In genomic region chr17:85932360-85933132, GRCm38 (mm10) we compare ENCODE assay signal across 19 mouse cellular contexts.
DNase-seq lines count a peak whose midpoint lies in the region; ATAC-seq lines count a peak whose summit lies in the region.
"Had no signal": no experiment of that assay in that cellular context is flagged by ENCODE, and none has a peak within 500 bp of the region (broad histone marks: within the 10 kb centered on the region; RNA-seq: fewer than 3 reads in every experiment).

No protein-coding gene starts in this region.

- DNase-seq in midbrain, embryonic 11.5 days (ENCODE audit: low spot score, missing footprints): peak; percentile 73
- DNase-seq in ZHBTc4 (ENCODE audit: low read depth, low spot score): peak; percentile 56
- DNase-seq in embryonic facial prominence, embryonic 14.5 days (ENCODE audit: low spot score): peak; percentile 69
- DNase-seq in testis, postnatal 14 days (ENCODE audit: low spot score): peak; percentile 45
- DNase-seq in lung, postnatal 4 days: no peak
- DNase-seq: adrenal gland, adult 8-10 months; cerebellum, adult 8-10 months; forebrain, postnatal 0 days; gastrocnemius, postnatal 25 days; heart, postnatal 36 days; retina, postnatal 1 day had no signal

- no peak overlapping the region for H3K27ac ChIP-seq in midbrain, embryonic 11.5 days (ENCODE audit: low read depth, low read length)
- H3K27ac ChIP-seq in midbrain, embryonic 16.5 days (ENCODE audit: low read length): no peak overlapping the region
- H3K27ac ChIP-seq in embryonic facial prominence, embryonic 14.5 days (replicated peaks; ENCODE audit: low read depth, low read length): no peak overlapping the region; the same call in 1 of the 2 replicates
- no peak overlapping the region for H3K27ac ChIP-seq in liver, embryonic 12.5 days
- H3K27ac ChIP-seq: heart, embryonic 10.5 days; liver, embryonic 15.5 days; macrophage; neural tube, embryonic 13.5 days had no signal

- no peak overlapping the region for H3K4me3 ChIP-seq in midbrain, embryonic 11.5 days (ENCODE audit: low read depth, low read length)
- H3K4me3 ChIP-seq in midbrain, embryonic 16.5 days (ENCODE audit: low read depth, low read length): no peak overlapping the region
- H3K4me3 ChIP-seq in embryonic facial prominence, embryonic 14.5 days (ENCODE audit: low read depth, low read length): no peak overlapping the region
- H3K4me3 ChIP-seq in liver, embryonic 12.5 days: no peak overlapping the region
- H3K4me3 ChIP-seq: heart, embryonic 10.5 days; liver, embryonic 15.5 days; neural tube, embryonic 13.5 days had no signal

- H3K9me3 ChIP-seq in midbrain, embryonic 11.5 days (ENCODE audit: control insufficient read depth, low read length): no peaks in the 10 kb centered on the region
- no peaks in the 10 kb centered on the region for H3K9me3 ChIP-seq in midbrain, embryonic 16.5 days (replicated peaks; ENCODE audit: control insufficient read depth, low read length, poor library complexity, severe bottlenecking)
- no peaks in the 10 kb centered on the region for H3K9me3 ChIP-seq in embryonic facial prominence, embryonic 14.5 days (ENCODE audit: control insufficient read depth, low read length)
- 0 out of 2 replicates have a peak, but pooled peaks cover 4% of the 10 kb centered on the region for H3K9me3 ChIP-seq in liver, embryonic 12.5 days (replicated peaks)
- H3K9me3 ChIP-seq: heart, embryonic 10.5 days; liver, embryonic 15.5 days; neural tube, embryonic 13.5 days had no signal

- no peaks in the 10 kb centered on the region for H3K36me3 ChIP-seq in midbrain, embryonic 11.5 days (ENCODE audit: control insufficient read depth, insufficient read depth, low read length)
- H3K36me3 ChIP-seq in midbrain, embryonic 16.5 days (ENCODE audit: control insufficient read depth, insufficient read depth, low read length): no peaks in the 10 kb centered on the region
- no peaks in the 10 kb centered on the region for H3K36me3 ChIP-seq in embryonic facial prominence, embryonic 14.5 days (ENCODE audit: control insufficient read depth, insufficient read depth, low read length)
- no peaks in the 10 kb centered on the region for H3K36me3 ChIP-seq in liver, embryonic 12.5 days
- H3K36me3 ChIP-seq: heart, embryonic 10.5 days; liver, embryonic 15.5 days; neural tube, embryonic 13.5 days had no signal

- H3K27me3 ChIP-seq in midbrain, embryonic 11.5 days (ENCODE audit: control insufficient read depth, insufficient read depth, low read length): no peaks in the 10 kb centered on the region
- H3K27me3 ChIP-seq in midbrain, embryonic 16.5 days (ENCODE audit: control insufficient read depth, insufficient read depth, low read depth, low read length): no peaks in the 10 kb centered on the region
- H3K27me3 ChIP-seq in embryonic facial prominence, embryonic 14.5 days (replicated peaks; ENCODE audit: control insufficient read depth, insufficient read depth, low read length): no peaks in the 10 kb centered on the region
- no peaks in the 10 kb centered on the region for H3K27me3 ChIP-seq in liver, embryonic 12.5 days (replicated peaks)

- 83% methylated on average over 30 of the region's 30 CpGs for WGBS in midbrain, embryonic 11.5 days
- WGBS in midbrain, embryonic 16.5 days: 83% methylated on average over 30 of the region's 30 CpGs
- WGBS in embryonic facial prominence, embryonic 14.5 days: 33% methylated on average over 30 of the region's 30 CpGs
- 74% methylated on average over 30 of the region's 30 CpGs for WGBS in liver, embryonic 12.5 days (ENCODE audit: insufficient replicate concordance)

- ATAC-seq in midbrain, embryonic 11.5 days (ENCODE audit: low FRiP score): no peak
- no peak for ATAC-seq in midbrain, embryonic 16.5 days
- ATAC-seq in embryonic facial prominence, embryonic 14.5 days (ENCODE audit: low read depth): peak; percentile 81; the same call in 1 of the 2 replicates
- no peak for ATAC-seq in liver, embryonic 12.5 days
- ATAC-seq: CD4-positive, CD25-positive, alpha-beta regulatory T cell, adult 4 months; forebrain, postnatal 0 days; Patski had no signal

- H3K9ac ChIP-seq in midbrain, embryonic 11.5 days (ENCODE audit: low read length): no peak overlapping the region
- no peak overlapping the region for H3K9ac ChIP-seq in midbrain, embryonic 16.5 days (ENCODE audit: low read depth, low read length)
- no peak overlapping the region; the same call in 1 of the 2 replicates for H3K9ac ChIP-seq in embryonic facial prominence, embryonic 14.5 days (ENCODE audit: low read depth, low read length)
- no peak overlapping the region for H3K9ac ChIP-seq in liver, embryonic 12.5 days
- H3K9ac ChIP-seq: forebrain, postnatal 0 days; liver, embryonic 15.5 days; neural tube, embryonic 13.5 days had no signal

- H3K4me1 ChIP-seq in midbrain, embryonic 11.5 days (ENCODE audit: control insufficient read depth, insufficient read depth, low read length): no peaks in the 10 kb centered on the region
- H3K4me1 ChIP-seq in midbrain, embryonic 16.5 days (ENCODE audit: control insufficient read depth, insufficient read depth, low read length): no peaks in the 10 kb centered on the region
- peaks cover 19% of the 10 kb centered on the region; the same call in 1 of the 2 replicates for H3K4me1 ChIP-seq in embryonic facial prominence, embryonic 14.5 days (ENCODE audit: control insufficient read depth, insufficient read depth, low read length)
- H3K4me1 ChIP-seq in liver, embryonic 12.5 days: 0 out of 2 replicates have a peak, but pooled peaks cover 8% of the 10 kb centered on the region
- H3K4me1 ChIP-seq: liver, embryonic 15.5 days had no signal

- H3K4me2 ChIP-seq in midbrain, embryonic 11.5 days: no peak overlapping the region
- no peak overlapping the region for H3K4me2 ChIP-seq in midbrain, embryonic 16.5 days (ENCODE audit: low read length)
- H3K4me2 ChIP-seq in embryonic facial prominence, embryonic 14.5 days (ENCODE audit: low read depth, low read length): peak overlapping the region; percentile 21; the same call in 1 of the 2 replicates
- H3K4me2 ChIP-seq in liver, embryonic 12.5 days: no peak overlapping the region
- H3K4me2 ChIP-seq: liver, embryonic 15.5 days; neural tube, embryonic 13.5 days had no signal

Comparison
In these comparisons a context has a peak if more than half of its experiments do, and no peak if none do; other contexts are left out.
1. DNase-seq: peak in midbrain, embryonic 11.5 days (single experiment), ZHBTc4 (single experiment), embryonic facial prominence, embryonic 14.5 days (single experiment) and testis, postnatal 14 days (single experiment); none in lung, postnatal 4 days (0 of 2).